Mouse (Mus musculus): ENCODE data around the gene Adcy5.

DNA sequence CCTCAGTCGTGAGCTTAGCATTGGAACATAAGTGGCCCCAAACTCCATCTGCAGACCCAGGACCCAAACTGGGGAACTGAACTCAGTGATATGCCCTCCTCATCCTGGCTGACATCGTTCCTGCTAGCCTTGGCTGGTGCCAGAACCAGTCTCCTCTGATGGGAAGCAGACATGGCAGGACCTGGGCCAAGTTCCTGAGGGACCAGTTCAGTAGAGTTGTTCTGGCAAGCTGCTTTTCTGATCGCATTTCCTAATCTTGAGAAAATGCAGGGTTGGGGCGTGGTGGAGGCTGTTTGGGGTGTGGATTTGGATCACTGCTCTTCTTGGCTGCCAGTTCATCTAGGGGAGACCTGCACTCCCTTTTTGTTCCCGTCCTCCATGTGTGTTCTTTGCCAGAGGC, 143.1 kb downstream of the Adcy5 start:
- TF ChIP-seq CTCF (IDR thresholded peaks at IDR 0.05; ENCODE audit: low read depth) (no peak), EP300 (IDR thresholded peaks at IDR 0.05; ENCODE audit: low read depth) (no peak)
